Mouse (Mus musculus): Measurements from ENCODE around the gene Phospho2. TPM values are rescaled to one million over a fixed set of nuclear protein-coding genes. Genes with fewer than 3 reads are reported as not detected.

The Phospho2 gene
- polyA plus RNA-seq (2012; rRNA removed) = 87.1 and 106 TPM in 2 replicates

- Histone ChIP-seq H3K27me3 (ENCODE audit: control insufficient read depth, insufficient read depth, low read length) (no peaks in the 10 kb centered on the region), H3K27ac (ENCODE audit: control insufficient read depth, insufficient read depth, low read length) (no peak within 1 kb of the TSS), H3K4me1 (replicated peaks; ENCODE audit: control insufficient read depth, insufficient read depth, low read length) (peaks cover 5% of the 10 kb centered on the region), H3K4me3 (ENCODE audit: control insufficient read depth, insufficient read depth, low read length) (peak within 1 kb of the TSS; percentile 73), H3K36me3 (ENCODE audit: control insufficient read depth, insufficient read depth, low read length) (no peaks in the 10 kb centered on the region; the same call in 1 of the 2 replicates)
- WGBS = 2% methylated on average over 48 of the region's 48 CpGs
- peak; percentile 98 for DNase-seq
- 0 out of 2 replicates have a peak, but pooled peaks have one; percentile 55 for TF ChIP-seq CTCF (IDR thresholded peaks at IDR 0.05; ENCODE audit: borderline replicate concordance, control insufficient read depth, extremely low read depth, insufficient read depth, low read length, poor library complexity)
- peak; percentile 75; the same call in 1 of the 2 replicates for TF ChIP-seq POLR2A (IDR thresholded peaks at IDR 0.05; ENCODE audit: control insufficient read depth, extremely low read depth, insufficient read depth, low read length, poor library complexity)
Observed at GRCm38 (mm10) chr2:69789429-69790069, at the start of gene Phospho2, which contains the start of gene Ccdc173. Gene Phospho2, plus strand, starts transcription at chr2:69789623. Gene Ccdc173, minus strand, starts transcription at chr2:69789575.

DNA sequence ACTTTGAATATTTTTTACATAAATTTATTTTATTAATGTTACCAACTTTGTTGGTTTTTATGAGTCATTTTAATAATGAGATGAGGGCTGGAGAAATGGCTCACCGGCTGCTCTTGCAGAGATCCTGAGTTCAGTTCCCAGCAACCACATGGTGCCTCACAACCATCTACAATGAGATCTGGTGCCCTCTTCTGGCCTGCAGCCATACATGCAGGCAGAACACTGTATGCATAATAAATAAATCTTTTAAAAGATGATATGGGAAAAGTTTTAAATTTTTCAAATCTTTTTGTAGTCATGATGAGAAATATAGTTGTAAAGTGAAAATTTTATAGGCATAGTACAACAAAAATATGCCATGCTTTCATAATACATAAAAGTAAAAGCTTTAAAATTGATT lies 44.3 kb upstream of the Phospho2 start:
- Histone ChIP-seq H3K36me3 (ENCODE audit: control insufficient read depth, insufficient read depth, low read length) (peaks cover 67% of the 10 kb centered on the region), H3K27me3 (ENCODE audit: control insufficient read depth, insufficient read depth, low read length) (no peaks in the 10 kb centered on the region), H3K4me3 (ENCODE audit: control insufficient read depth, insufficient read depth, low read length) (no peak overlapping the region), H3K4me1 (replicated peaks; ENCODE audit: control insufficient read depth, insufficient read depth, low read length) (no peaks in the 10 kb centered on the region), H3K27ac (ENCODE audit: control insufficient read depth, insufficient read depth, low read length) (no peak overlapping the region)
- no peak for TF ChIP-seq POLR2A (IDR thresholded peaks at IDR 0.05; ENCODE audit: control insufficient read depth, extremely low read depth, insufficient read depth, low read length, poor library complexity)
- TF ChIP-seq CTCF (IDR thresholded peaks at IDR 0.05; ENCODE audit: borderline replicate concordance, control insufficient read depth, extremely low read depth, insufficient read depth, low read length, poor library complexity) = no peak
- WGBS = 91% methylated on average over 1 of the region's 1 CpGs
- no peak for DNase-seq

DNA sequence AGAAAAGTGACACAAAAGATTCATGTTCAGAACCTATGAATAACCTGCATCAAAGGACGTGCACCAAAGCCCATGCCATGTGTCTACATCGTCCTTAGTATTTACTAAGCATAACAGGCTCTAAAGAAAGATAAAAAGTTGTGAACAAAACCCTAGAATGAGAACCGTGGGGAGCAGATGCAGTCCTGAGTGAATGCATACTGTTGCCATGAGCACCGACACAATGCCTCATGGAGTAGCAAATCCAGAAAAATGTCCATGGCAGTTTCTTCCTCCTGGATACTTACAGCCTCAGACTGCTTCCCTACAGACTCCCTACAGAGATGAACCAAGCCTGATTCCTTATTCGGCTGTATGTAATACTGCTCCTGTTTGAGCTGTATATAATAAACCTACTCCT lies 28.4 kb upstream of the Phospho2 start:
- no peaks in the 10 kb centered on the region for H3K27me3 ChIP-seq (ENCODE audit: control insufficient read depth, insufficient read depth, low read length)
- no peak overlapping the region for H3K4me3 ChIP-seq (ENCODE audit: control insufficient read depth, insufficient read depth, low read length)
- no peak for DNase-seq
- TF ChIP-seq POLR2A (IDR thresholded peaks at IDR 0.05; ENCODE audit: control insufficient read depth, extremely low read depth, insufficient read depth, low read length, poor library complexity) = no peak
- TF ChIP-seq CTCF (IDR thresholded peaks at IDR 0.05; ENCODE audit: borderline replicate concordance, control insufficient read depth, extremely low read depth, insufficient read depth, low read length, poor library complexity) = no peak
- no peak overlapping the region for H3K27ac ChIP-seq (ENCODE audit: control insufficient read depth, insufficient read depth, low read length)
- 95% methylated on average over 5 of the region's 5 CpGs for WGBS
- no peaks in the 10 kb centered on the region; the same call in 1 of the 2 replicates for H3K36me3 ChIP-seq (ENCODE audit: control insufficient read depth, insufficient read depth, low read length)
- H3K4me1 ChIP-seq (replicated peaks; ENCODE audit: control insufficient read depth, insufficient read depth, low read length) = no peaks in the 10 kb centered on the region

- H3K27ac ChIP-seq (ENCODE audit: control insufficient read depth, insufficient read depth, low read length) = no peak overlapping the region
- TF ChIP-seq CTCF (IDR thresholded peaks at IDR 0.05; ENCODE audit: borderline replicate concordance, control insufficient read depth, extremely low read depth, insufficient read depth, low read length, poor library complexity) (no peak), POLR2A (IDR thresholded peaks at IDR 0.05; ENCODE audit: control insufficient read depth, extremely low read depth, insufficient read depth, low read length, poor library complexity) (no peak)
- H3K4me1 ChIP-seq (replicated peaks; ENCODE audit: control insufficient read depth, insufficient read depth, low read length) = no peaks in the 10 kb centered on the region
- no peak overlapping the region for H3K4me3 ChIP-seq (ENCODE audit: control insufficient read depth, insufficient read depth, low read length)
- no peak for DNase-seq
- WGBS = 97% methylated on average over 4 of the region's 4 CpGs
- H3K27me3 ChIP-seq (ENCODE audit: control insufficient read depth, insufficient read depth, low read length) = no peaks in the 10 kb centered on the region
- no peaks in the 10 kb centered on the region; the same call in 1 of the 2 replicates for H3K36me3 ChIP-seq (ENCODE audit: control insufficient read depth, insufficient read depth, low read length)
Observed at GRCm38 (mm10) chr2:69763340-69763739, 26.1 kb upstream of the Phospho2 start.

DNA sequence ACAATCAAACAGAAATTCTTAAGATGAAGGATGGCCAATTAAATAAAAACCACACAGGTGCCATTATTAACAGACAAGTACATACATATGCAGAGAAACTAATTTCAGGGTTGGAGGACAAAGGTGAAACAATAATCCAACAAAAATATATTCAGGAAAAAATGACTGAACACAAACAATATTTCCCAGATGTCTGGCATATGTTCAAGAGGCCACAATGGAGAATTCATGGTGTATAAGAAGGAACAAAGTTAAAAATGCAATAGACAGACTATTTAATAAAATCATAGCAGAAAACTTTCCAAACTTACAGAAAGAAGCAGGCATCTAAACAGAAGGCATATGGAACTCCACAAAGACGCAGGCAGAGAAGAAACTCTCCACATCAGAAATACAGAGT lies 24.7 kb upstream of the Phospho2 start:
- no peak for DNase-seq
- TF ChIP-seq POLR2A (IDR thresholded peaks at IDR 0.05; ENCODE audit: control insufficient read depth, extremely low read depth, insufficient read depth, low read length, poor library complexity) (no peak), CTCF (IDR thresholded peaks at IDR 0.05; ENCODE audit: borderline replicate concordance, control insufficient read depth, extremely low read depth, insufficient read depth, low read length, poor library complexity) (no peak)
- Histone ChIP-seq H3K4me3 (ENCODE audit: control insufficient read depth, insufficient read depth, low read length) (no peak overlapping the region), H3K4me1 (replicated peaks; ENCODE audit: control insufficient read depth, insufficient read depth, low read length) (no peaks in the 10 kb centered on the region), H3K27ac (ENCODE audit: control insufficient read depth, insufficient read depth, low read length) (no peak overlapping the region), H3K27me3 (ENCODE audit: control insufficient read depth, insufficient read depth, low read length) (no peaks in the 10 kb centered on the region), H3K36me3 (ENCODE audit: control insufficient read depth, insufficient read depth, low read length) (no peaks in the 10 kb centered on the region; the same call in 1 of the 2 replicates)
- 94% methylated on average over 1 of the region's 1 CpGs for WGBS

- Histone ChIP-seq H3K4me3 (ENCODE audit: control insufficient read depth, insufficient read depth, low read length) (no peak overlapping the region), H3K27me3 (ENCODE audit: control insufficient read depth, insufficient read depth, low read length) (no peaks in the 10 kb centered on the region), H3K27ac (ENCODE audit: control insufficient read depth, insufficient read depth, low read length) (no peak overlapping the region), H3K4me1 (replicated peaks; ENCODE audit: control insufficient read depth, insufficient read depth, low read length) (peaks cover 9% of the 10 kb centered on the region), H3K36me3 (ENCODE audit: control insufficient read depth, insufficient read depth, low read length) (peaks cover 4% of the 10 kb centered on the region; the same call in 1 of the 2 replicates)
- 97% methylated on average over 3 of the region's 3 CpGs for WGBS
- DNase-seq = no peak
- TF ChIP-seq CTCF (IDR thresholded peaks at IDR 0.05; ENCODE audit: borderline replicate concordance, control insufficient read depth, extremely low read depth, insufficient read depth, low read length, poor library complexity) = no peak
- TF ChIP-seq POLR2A (IDR thresholded peaks at IDR 0.05; ENCODE audit: control insufficient read depth, extremely low read depth, insufficient read depth, low read length, poor library complexity) = no peak
Observed at GRCm38 (mm10) chr2:69773331-69773730, 16.1 kb upstream of the Phospho2 start.
